Mouse (Mus musculus) heart, embryonic 11.5 days (tissue): ENCODE measurements around the gene Shmt2. TPM values are rescaled to one million over a fixed set of nuclear protein-coding genes. Genes with fewer than 3 reads are reported as not detected.

Source experiments
- ATAC-seq: fragments of 200-750 bp; cut with Nextera tagmentation; replicated peaks from 2 replicates; pipeline ENCODE4 v1.8.0; 2017; ENCODE audit warnings: moderate library complexity; ENCODE audit not compliant: insufficient number of reproducible peaks, low FRiP score, low TSS enrichment
- H3K27ac ChIP-seq: fragments of 300-500 bp; sonication (generic); 2 replicates; pipeline ENCODE4 v1.5.1; 2014; ENCODE audit warnings: mild to moderate bottlenecking, low read depth, low read length
- H3K27me3 ChIP-seq: fragments of 300-500 bp; sonication (generic); 2 replicates; pipeline ENCODE4 v1.6.1; 2014; ENCODE audit warnings: mild to moderate bottlenecking, low read length, mixed read lengths; ENCODE audit not compliant: control insufficient read depth, insufficient read depth
- H3K36me3 ChIP-seq: fragments of 300-500 bp; sonication (generic); 2 replicates; pipeline ENCODE4 v1.6.1; 2014; ENCODE audit warnings: mild to moderate bottlenecking, low read length, moderate library complexity, mixed read lengths; ENCODE audit not compliant: control insufficient read depth, insufficient read depth
- H3K4me1 ChIP-seq: fragments of 300-500 bp; sonication (generic); 2 replicates; pipeline ENCODE4 v1.6.1; 2014; ENCODE audit warnings: low read length; ENCODE audit not compliant: control insufficient read depth, insufficient read depth
- H3K4me2 ChIP-seq: fragments of 300-500 bp; sonication (generic); 2 replicates; pipeline ENCODE4 v1.6.1; 2014; ENCODE audit warnings: mild to moderate bottlenecking, moderate library complexity
- H3K4me3 ChIP-seq: fragments of 300-500 bp; sonication (generic); 2 replicates; pipeline ENCODE4 v1.5.1; 2014; ENCODE audit warnings: low read depth, low read length
- H3K9ac ChIP-seq: fragments of 300-500 bp; sonication (generic); 2 replicates; pipeline ENCODE4 v1.6.1; 2014; ENCODE audit warnings: mild to moderate bottlenecking, low read depth, low read length, moderate library complexity
- H3K9me3 ChIP-seq: fragments of 300-500 bp; sonication (generic); replicated peaks from 2 replicates; pipeline ENCODE4 v1.6.1; 2016; ENCODE audit warnings: low read length; ENCODE audit not compliant: control insufficient read depth
- WGBS: fragments of 180-500 bp; shearing (Covaris S2); extraction: QIAGEN DNeasy Blood & Tissue Kit; methylation state at CpG from one replicate; pipeline ENCODE4 v1.1.7; 2014; ENCODE audit not compliant: insufficient replicate concordance; 5-methylcytosine and 5-hydroxymethylcytosine counted together
- polyA plus RNA-seq: library from polyadenylated mRNA; unstranded; fragments of >200 nt; fragmentation: Nextera tagmentation; extraction: Ambion mirVana; gene quantifications from 2 replicates; pipeline ENCODE4 v1.2.1, GENCODE M21; 2014

Shmt2 gene
- polyA plus RNA-seq, 1 experiment from 2014 or later: 82.7 TPM

DNA sequence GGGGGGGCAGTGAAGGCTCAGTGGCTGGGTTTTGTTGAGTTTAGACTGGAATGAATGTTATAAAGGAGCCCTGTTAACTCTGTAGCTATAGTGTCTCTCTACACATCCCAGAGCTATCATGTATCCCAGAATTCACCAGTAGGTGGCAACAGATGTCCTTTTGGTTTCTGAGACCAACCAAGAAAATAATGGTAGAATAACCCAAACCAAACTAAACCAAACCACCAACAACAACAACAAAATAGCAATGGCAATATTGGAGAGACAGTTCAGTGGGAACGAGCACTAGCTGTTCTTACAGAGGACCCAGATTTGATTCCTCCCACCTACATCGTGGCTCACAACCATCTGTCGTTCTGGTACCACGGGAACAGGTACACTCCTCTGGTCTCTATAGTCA lies 43.1 kb downstream of the Shmt2 start:
- Histone ChIP-seq H3K4me3 (no peak overlapping the region), H3K27ac (no peak overlapping the region), H3K36me3 (peaks cover 11% of the 10 kb centered on the region), H3K4me1 (no peaks in the 10 kb centered on the region), H3K9ac (no peak overlapping the region), H3K9me3 (no peaks in the 10 kb centered on the region), H3K4me2 (no peak overlapping the region), H3K27me3 (no peaks in the 10 kb centered on the region)
- no peak for ATAC-seq
- WGBS: 94% methylated on average over 4 of the region's 4 CpGs

DNA sequence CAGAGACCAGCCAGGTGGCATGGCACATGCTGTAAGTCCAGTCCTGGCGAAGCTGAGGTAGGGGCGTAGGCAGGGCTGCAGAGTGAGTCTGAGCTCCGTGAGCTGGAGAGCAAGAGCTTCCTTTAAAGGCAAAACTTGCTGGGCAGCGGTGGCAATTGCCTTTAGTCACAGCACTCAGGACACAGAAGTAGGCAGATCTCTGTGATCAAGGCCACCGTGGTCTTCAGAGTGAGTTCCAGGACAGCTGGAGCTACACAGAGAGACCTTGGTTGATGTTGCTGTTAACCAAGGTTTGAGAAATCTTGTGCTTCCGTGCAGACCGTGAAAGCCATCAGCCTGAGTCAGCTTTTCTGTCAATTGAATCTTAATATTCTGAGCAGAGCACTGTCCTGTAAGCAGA lies 44.9 kb downstream of the Shmt2 start:
- Histone ChIP-seq H3K4me3 (no peak overlapping the region), H3K4me2 (no peak overlapping the region), H3K9me3 (no peaks in the 10 kb centered on the region), H3K36me3 (peaks cover 6% of the 10 kb centered on the region), H3K27me3 (no peaks in the 10 kb centered on the region), H3K9ac (no peak overlapping the region), H3K27ac (no peak overlapping the region), H3K4me1 (no peaks in the 10 kb centered on the region)
- ATAC-seq: no peak
- WGBS: 75% methylated on average over 7 of the region's 7 CpGs

DNA sequence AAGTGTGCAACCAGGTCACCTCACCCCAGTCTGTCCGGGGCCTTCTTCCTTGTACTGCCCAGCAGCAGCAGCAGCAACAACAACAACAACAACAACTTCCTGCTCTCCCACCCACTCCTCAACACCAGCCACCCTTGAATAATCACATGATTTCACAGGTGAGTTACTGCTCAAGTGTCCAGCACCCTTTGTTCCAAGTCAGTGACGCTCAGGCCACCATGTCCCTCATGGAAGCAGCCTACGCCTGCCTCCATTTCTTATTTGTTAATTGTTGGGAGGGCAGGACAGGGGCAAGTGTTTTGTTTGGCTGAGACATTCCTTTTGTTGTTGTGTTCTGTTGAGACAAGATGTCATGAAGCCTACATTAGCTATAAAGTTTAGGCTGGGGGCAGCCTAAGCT lies 45.7 kb downstream of the Shmt2 start:
- 87% methylated on average over 3 of the region's 3 CpGs for WGBS
- H3K9ac ChIP-seq: no peak overlapping the region
- ATAC-seq: no peak

DNA sequence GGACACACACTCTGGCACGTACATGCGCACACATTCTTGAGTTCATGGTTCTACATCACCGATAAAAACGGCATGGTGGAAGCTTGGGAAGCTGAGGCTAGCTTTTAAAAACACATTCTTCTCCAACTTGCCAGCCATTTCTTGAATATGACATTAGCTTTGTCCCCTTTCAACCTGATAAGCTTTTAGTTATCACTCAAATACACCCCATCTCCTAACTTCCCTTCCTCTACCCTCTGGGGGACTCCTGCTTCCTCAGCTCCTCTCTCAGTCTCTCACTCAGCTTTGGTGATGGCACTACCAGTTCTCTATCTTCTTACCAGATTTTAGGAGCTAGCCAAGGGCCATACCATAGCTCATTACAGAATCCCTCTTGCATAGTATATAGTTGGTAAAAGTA lies 47.1 kb downstream of the Shmt2 start:
- H3K36me3 ChIP-seq: peaks cover 9% of the 10 kb centered on the region
- H3K4me2 ChIP-seq: no peak overlapping the region
- no peak overlapping the region for H3K27ac ChIP-seq
- no peaks in the 10 kb centered on the region for H3K9me3 ChIP-seq
- peaks cover 13% of the 10 kb centered on the region for H3K4me1 ChIP-seq
- ATAC-seq: no peak
- H3K9ac ChIP-seq: no peak overlapping the region
- no peaks in the 10 kb centered on the region for H3K27me3 ChIP-seq
- no peak overlapping the region for H3K4me3 ChIP-seq
- WGBS: 96% methylated on average over 4 of the region's 4 CpGs

More for the DNA sequence above, 45.7 kb downstream of the Shmt2 start:
- Histone ChIP-seq H3K36me3 (peaks cover 6% of the 10 kb centered on the region), H3K9me3 (no peaks in the 10 kb centered on the region), H3K4me3 (no peak overlapping the region), H3K27me3 (no peaks in the 10 kb centered on the region), H3K27ac (no peak overlapping the region), H3K4me1 (peaks cover 4% of the 10 kb centered on the region), H3K4me2 (no peak overlapping the region)

DNA sequence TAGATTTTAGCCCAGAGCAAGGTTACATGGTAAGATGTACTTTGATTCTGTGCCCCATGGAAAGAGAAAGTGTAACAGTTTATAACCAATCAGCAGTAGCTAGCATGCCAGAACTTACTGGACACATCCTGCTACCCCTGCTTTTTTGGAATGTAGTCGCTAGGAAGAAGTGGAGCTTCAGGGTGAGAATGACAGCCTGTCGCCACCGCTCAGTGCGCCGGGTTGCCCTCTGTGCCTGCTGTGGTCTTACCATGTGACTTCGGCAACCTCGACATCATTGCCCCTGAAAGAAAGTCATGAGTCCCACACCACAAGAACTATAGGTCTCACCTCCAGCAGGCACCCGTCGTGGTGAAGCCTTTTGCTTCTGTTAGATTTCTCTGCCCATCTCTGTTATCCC lies 49.5 kb downstream of the Shmt2 start:
- no peaks in the 10 kb centered on the region for H3K27me3 ChIP-seq
- ATAC-seq: no peak
- WGBS: 60% methylated on average over 9 of the region's 9 CpGs
- no peak overlapping the region for H3K4me3 ChIP-seq
- peaks cover 13% of the 10 kb centered on the region for H3K4me1 ChIP-seq
- H3K27ac ChIP-seq: no peak overlapping the region
- H3K9me3 ChIP-seq: no peaks in the 10 kb centered on the region
- no peak overlapping the region for H3K9ac ChIP-seq
- H3K36me3 ChIP-seq: peaks cover 13% of the 10 kb centered on the region
- H3K4me2 ChIP-seq: no peak overlapping the region

DNA sequence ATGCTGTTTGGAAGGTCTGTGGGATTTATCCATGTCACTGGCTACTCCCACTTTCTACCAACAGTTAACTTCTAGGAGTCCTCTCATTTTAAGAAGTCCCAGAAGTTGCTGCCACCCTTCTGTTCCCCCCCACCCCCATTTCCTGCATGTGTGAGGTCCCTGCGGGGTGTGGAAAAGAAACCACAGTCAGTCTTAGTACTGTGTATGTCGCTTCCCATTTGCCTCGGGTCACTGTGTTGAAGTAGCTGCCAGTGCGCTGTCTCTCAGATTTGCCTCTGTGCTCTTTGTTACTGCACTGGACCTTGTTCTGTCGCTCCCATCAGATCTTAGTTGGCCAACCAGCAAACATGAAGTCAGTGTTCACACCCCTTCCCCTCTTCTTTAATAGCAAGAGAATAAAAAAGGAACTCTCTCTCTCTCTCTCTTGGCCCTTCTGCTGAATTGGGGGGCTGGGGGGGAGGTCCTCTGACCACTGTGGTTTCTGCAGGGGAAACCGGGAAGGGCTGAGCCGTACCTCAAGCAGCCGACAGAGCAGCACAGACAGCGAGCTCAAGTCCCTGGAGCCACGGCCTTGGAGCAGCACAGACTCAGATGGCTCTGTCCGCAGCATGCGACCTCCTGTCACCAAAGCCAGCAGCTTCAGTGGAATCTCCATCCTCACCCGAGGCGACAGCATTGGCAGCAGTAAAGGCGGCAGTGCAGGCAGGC lies 50.8 kb downstream of the Shmt2 start:
- Histone ChIP-seq H3K27me3 (no peaks in the 10 kb centered on the region), H3K27ac (0 out of 2 replicates have a peak overlapping the region, but pooled peaks have one; percentile 12), H3K4me2 (no peak overlapping the region), H3K36me3 (peaks cover 8% of the 10 kb centered on the region; the same call in 1 of the 2 replicates), H3K9me3 (no peaks in the 10 kb centered on the region), H3K4me1 (peaks cover 13% of the 10 kb centered on the region), H3K4me3 (no peak overlapping the region), H3K9ac (no peak overlapping the region)
- 47% methylated on average over 15 of the region's 15 CpGs for WGBS
- ATAC-seq: no peak

Other genes starting within 250 kb of the Shmt2 start
- 13.6 and 15.1 TPM in 2 replicates for gene Mbd6, start 233.4 kb downstream of the Shmt2 start, polyA plus RNA-seq
- 104 and 105 TPM in 2 replicates for gene Mars, start 210.7 kb downstream of the Shmt2 start, polyA plus RNA-seq
- 1.7 TPM in 2 replicates for gene Arhgap9, start 200.5 kb downstream of the Shmt2 start, polyA plus RNA-seq
- gene Gli1, start 180.5 kb downstream of the Shmt2 start, polyA plus RNA-seq: 0.65 and 1.2 TPM in 2 replicates
- gene Inhbe, start 168.0 kb downstream of the Shmt2 start, polyA plus RNA-seq: 0.06 TPM in 1 of 2 replicates, not detected in the other
- 0.19 TPM in 1 of 2 replicates, not detected in the other for gene Inhbc, start 152.0 kb downstream of the Shmt2 start, polyA plus RNA-seq
- gene R3hdm2, start 142.1 kb downstream of the Shmt2 start, polyA plus RNA-seq: 27.7 and 30.3 TPM in 2 replicates
- 0.24 and 0.30 TPM in 2 replicates for gene Stac3, start 20.8 kb downstream of the Shmt2 start, polyA plus RNA-seq
- gene Ndufa4l2, start 7.5 kb downstream of the Shmt2 start, polyA plus RNA-seq: 10.1 and 13.9 TPM in 2 replicates
- 0.21 and 0.33 TPM in 2 replicates for gene Nxph4, start 12.1 kb upstream of the Shmt2 start, polyA plus RNA-seq
- gene Lrp1, start 98.7 kb upstream of the Shmt2 start, polyA plus RNA-seq: 32.8 and 34.6 TPM in 2 replicates
- 21.0 and 27.1 TPM in 2 replicates for gene Stat6, start 120.5 kb upstream of the Shmt2 start, polyA plus RNA-seq
- gene Nemp1, start 144.5 kb upstream of the Shmt2 start, polyA plus RNA-seq: 6.7 and 8.4 TPM in 2 replicates
- gene Nab2, start 146.1 kb upstream of the Shmt2 start, polyA plus RNA-seq: 7.9 and 10.1 TPM in 2 replicates
- gene Myo1a, start 182.7 kb upstream of the Shmt2 start, polyA plus RNA-seq: 0.14 and 0.49 TPM in 2 replicates
- gene Tac2, start 202.0 kb upstream of the Shmt2 start, polyA plus RNA-seq: 3.7 and 6.4 TPM in 2 replicates
- 3.1 and 4.2 TPM in 2 replicates for gene Zbtb39, start 217.1 kb upstream of the Shmt2 start, polyA plus RNA-seq
- 9.1 and 9.2 TPM in 2 replicates for gene Gpr182, start 229.3 kb upstream of the Shmt2 start, polyA plus RNA-seq
- gene Rdh1, start 237.3 kb upstream of the Shmt2 start, polyA plus RNA-seq: 0.10 TPM in 1 of 2 replicates, not detected in the other
- 0.10 TPM in 1 of 2 replicates, not detected in the other for gene Rdh16f1, start 237.3 kb upstream of the Shmt2 start, polyA plus RNA-seq